Comparison of ENCODE assay signal across 23 mouse cellular contexts in the genomic region with DNA sequence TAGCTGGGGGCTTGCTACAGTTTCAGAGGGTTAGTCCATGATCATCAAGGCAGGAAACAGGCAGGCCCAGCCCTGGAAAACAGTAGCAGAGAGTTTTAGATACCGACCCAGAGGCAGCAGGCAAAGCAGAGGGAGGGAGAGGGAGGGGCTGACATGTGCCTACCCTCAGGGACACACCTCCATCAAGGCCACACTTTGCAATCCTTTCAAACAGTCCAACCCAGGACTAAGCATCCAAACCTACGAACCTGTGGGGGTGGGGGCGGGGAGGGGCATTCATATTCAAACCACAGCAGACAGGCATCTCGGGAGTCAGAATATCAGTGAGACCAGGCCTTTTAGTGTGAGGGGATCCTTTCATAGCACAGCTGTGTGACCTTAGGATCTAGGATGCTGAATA.
"Had no signal": no experiment of that assay in that cellular context is flagged by ENCODE, and none has a peak within 500 bp of the region (broad histone marks: within the 10 kb centered on the region; RNA-seq: fewer than 3 reads in every experiment).

No protein-coding gene starts in this region.

- H3K4me2 ChIP-seq: limb, embryonic 13.5 days; liver, embryonic 12.5 days; liver, embryonic 15.5 days; lung, embryonic 15.5 days; neural tube, embryonic 12.5 days; stomach, embryonic 15.5 days had no signal

- H3K9me3 ChIP-seq: limb, embryonic 10.5 days; limb, embryonic 13.5 days; liver, embryonic 12.5 days; liver, embryonic 15.5 days; lung, embryonic 15.5 days; midbrain, embryonic 10.5 days; neural tube, embryonic 12.5 days; stomach, embryonic 15.5 days had no signal

- H3K4me3 ChIP-seq: layer of hippocampus, adult 2 months; limb, embryonic 10.5 days; limb, embryonic 13.5 days; liver, embryonic 12.5 days; liver, embryonic 15.5 days; lung, embryonic 15.5 days; megakaryocyte, embryonic 14.5 days; midbrain, embryonic 10.5 days; neural tube, embryonic 12.5 days; stomach, embryonic 15.5 days had no signal

- H3K9ac ChIP-seq: limb, embryonic 13.5 days; liver, embryonic 12.5 days; liver, embryonic 15.5 days; lung, embryonic 15.5 days; neural tube, embryonic 12.5 days; stomach, embryonic 15.5 days had no signal

- H3K36me3 ChIP-seq: limb, embryonic 10.5 days; limb, embryonic 13.5 days; liver, embryonic 12.5 days; liver, embryonic 15.5 days; lung, embryonic 15.5 days; midbrain, embryonic 10.5 days; neural tube, embryonic 12.5 days; stomach, embryonic 15.5 days had no signal

- ATAC-seq: liver, embryonic 12.5 days; midbrain, embryonic 16.5 days had no signal

- H3K27ac ChIP-seq: kidney, postnatal 0 days; layer of hippocampus, adult 2 months; limb, embryonic 10.5 days; limb, embryonic 13.5 days; liver, embryonic 12.5 days; liver, embryonic 15.5 days; lung, embryonic 15.5 days; midbrain, embryonic 10.5 days; neural tube, embryonic 12.5 days; stomach, embryonic 15.5 days had no signal

- H3K27me3 ChIP-seq: limb, embryonic 13.5 days; liver, embryonic 12.5 days; liver, embryonic 15.5 days; lung, embryonic 15.5 days; neural tube, embryonic 12.5 days; stomach, embryonic 15.5 days had no signal

- DNase-seq: kidney, postnatal 25 days; layer of hippocampus, adult 9-11 months; liver; lung, adult 18-20 months; lung, postnatal 10 days; lung, postnatal 36 days; right cerebral cortex, postnatal 25 days; spleen, adult 18-20 months; thymus, adult 2 months; thymus, postnatal 14 days; thymus, postnatal 4 days had no signal

- H3K4me1 ChIP-seq: limb, embryonic 10.5 days; limb, embryonic 13.5 days; liver, embryonic 12.5 days; liver, embryonic 15.5 days; lung, embryonic 15.5 days; midbrain, embryonic 10.5 days; neural tube, embryonic 12.5 days; stomach, embryonic 15.5 days had no signal
